Mouse (Mus musculus) bone marrow, adult 2 months (tissue): ENCODE data around the gene 6330403K07Rik.

Source experiments
- CTCF ChIP-seq: fragments of 200-500 bp; IDR thresholded peaks from 2 replicates; pipeline ENCODE4 v1.5.1; 2011; ENCODE audit warnings: low read length, control low read depth; ENCODE audit not compliant: control insufficient read depth, insufficient read depth
- POLR2A ChIP-seq: fragments of 200-500 bp; IDR thresholded peaks from 2 replicates; pipeline ENCODE4 v1.6.1; 2011; ENCODE audit warnings: low read depth, mild to moderate bottlenecking, control low read depth, low read length, borderline replicate concordance; ENCODE audit not compliant: control insufficient read depth

DNA sequence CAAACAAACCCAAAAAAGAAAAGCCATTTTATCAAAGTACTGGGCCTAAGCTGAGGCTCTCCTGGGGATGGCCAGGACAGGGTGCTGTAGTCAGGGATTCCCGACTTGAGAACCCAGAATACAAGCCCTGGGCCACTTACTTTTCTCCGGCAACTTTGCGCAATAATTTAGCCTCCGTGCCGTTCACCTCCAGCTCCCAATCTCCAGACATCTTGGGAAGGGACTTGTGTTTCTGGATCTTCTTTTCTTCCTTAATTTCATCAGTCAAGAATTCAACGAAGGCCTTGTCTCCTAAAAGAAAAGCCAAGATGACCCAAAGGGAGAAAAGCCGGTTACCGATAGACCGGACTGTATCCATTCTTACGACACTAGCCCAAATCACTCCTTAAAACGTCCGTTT is 51.3 kb downstream of the 6330403K07Rik start:
- TF ChIP-seq CTCF: no peak
- TF ChIP-seq POLR2A: no peak
